Mouse (Mus musculus): ENCODE measurements around the gene Zfp62.

DNA sequence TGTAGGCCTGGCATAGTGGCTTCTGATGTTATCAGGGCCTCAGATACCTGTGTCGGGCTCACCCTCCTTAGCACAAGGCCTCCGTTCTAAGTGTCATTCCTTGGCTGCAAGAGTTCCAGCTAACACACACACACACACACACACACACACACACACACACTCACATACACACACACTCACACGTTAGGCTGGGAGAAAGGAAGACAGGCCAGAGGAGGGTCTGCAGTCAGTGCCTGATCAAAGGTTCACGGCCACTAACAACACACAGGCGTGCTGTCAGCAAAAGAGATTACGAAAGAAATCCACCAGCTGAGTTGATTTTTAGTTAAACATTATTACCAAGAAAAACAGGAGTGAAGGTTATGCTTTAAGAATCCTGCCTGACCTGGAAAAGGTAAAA lies 63.6 kb downstream of the Zfp62 start:
- TF ChIP-seq GATA1 (IDR thresholded peaks at IDR 0.05; ENCODE audit: borderline replicate concordance, low read length), result no peak
- no peak for TF ChIP-seq FLI1 (IDR thresholded peaks at IDR 0.05; ENCODE audit: low read length)
